Mouse (Mus musculus) midbrain, embryonic 13.5 days (tissue): ENCODE measurements around the gene Erfe. TPM values are rescaled to one million over a fixed set of nuclear protein-coding genes. Genes with fewer than 3 reads are reported as not detected.

Experiments used
- ATAC-seq: fragments of 200-750 bp; cut with Nextera tagmentation; 2 replicates; pipeline ENCODE4 v1.8.0; 2017; ENCODE audit warnings: mild to moderate bottlenecking, moderate TSS enrichment, moderate library complexity
- H3K27ac ChIP-seq: fragments of 300-500 bp; sonication (generic); 2 replicates; pipeline ENCODE4 v1.5.1; 2015; ENCODE audit warnings: inconsistent platforms, mild to moderate bottlenecking, moderate library complexity
- H3K27me3 ChIP-seq: fragments of 300-500 bp; sonication (generic); 2 replicates; pipeline ENCODE4 v1.6.1; 2015; ENCODE audit warnings: mild to moderate bottlenecking, inconsistent platforms
- H3K36me3 ChIP-seq: fragments of 300-500 bp; sonication (generic); 2 replicates; pipeline ENCODE4 v1.6.1; 2015; ENCODE audit warnings: mild to moderate bottlenecking, inconsistent platforms
- H3K4me1 ChIP-seq: fragments of 300-500 bp; sonication (generic); replicated peaks from 2 replicates; pipeline ENCODE4 v1.6.1; 2015; ENCODE audit warnings: inconsistent platforms
- H3K4me2 ChIP-seq: fragments of 300-500 bp; sonication (generic); replicated peaks from 2 replicates; pipeline ENCODE4 v1.6.1; 2015; ENCODE audit warnings: moderate library complexity, mild to moderate bottlenecking, inconsistent platforms
- H3K4me3 ChIP-seq: fragments of 300-500 bp; sonication (generic); replicated peaks from 2 replicates; pipeline ENCODE4 v1.5.1; 2015; ENCODE audit warnings: mild to moderate bottlenecking, inconsistent platforms
- H3K9ac ChIP-seq: fragments of 300-500 bp; sonication (generic); replicated peaks from 2 replicates; pipeline ENCODE4 v1.6.1; 2015; ENCODE audit warnings: mild to moderate bottlenecking, inconsistent platforms
- H3K9me3 ChIP-seq: fragments of 300-500 bp; sonication (generic); 2 replicates; pipeline ENCODE4 v1.6.1; 2016; ENCODE audit warnings: mild to moderate bottlenecking, inconsistent platforms
- WGBS: fragments of 180-500 bp; shearing (Covaris S2); methylation state at CpG from one replicate; pipeline ENCODE4 v1.1.7; 2015; 5-methylcytosine and 5-hydroxymethylcytosine counted together
- polyA plus RNA-seq: library from polyadenylated mRNA; unstranded; fragments of >200 nt; fragmentation: Nextera tagmentation; extraction: Ambion mirVana; gene quantifications from 2 replicates; pipeline ENCODE4 v1.2.1, GENCODE M21; 2015

Gene Erfe
- polyA plus RNA-seq, 1 experiment from 2014 or later = 0.55 TPM

- H3K4me3 ChIP-seq = peak within 1 kb of the TSS; percentile 81
- ATAC-seq = peak; percentile 72
- peaks cover 20% of the 10 kb centered on the region for H3K36me3 ChIP-seq
- H3K27ac ChIP-seq = peak within 1 kb of the TSS; percentile 98
- H3K27me3 ChIP-seq = no peaks in the 10 kb centered on the region
- H3K9ac ChIP-seq = peak within 1 kb of the TSS; percentile 96
- WGBS = under 1% methylated on average over 32 of the region's 39 CpGs
- peak within 1 kb of the TSS; percentile 95 for H3K4me2 ChIP-seq
- H3K4me1 ChIP-seq = peaks cover 61% of the 10 kb centered on the region
- no peaks in the 10 kb centered on the region for H3K9me3 ChIP-seq
Observed at GRCm38 (mm10) chr1:91413898-91414594, 47.8 kb downstream of the Erfe start, which contains the start of gene Hes6. Gene Hes6, minus strand, starts transcription at chr1:91414038.

GRCm38 (mm10) chr1:91414903-91415302 is 48.7 kb downstream of the Erfe start:
- Histone ChIP-seq H3K27ac (peak overlapping the region; percentile 98), H3K4me3 (no peak overlapping the region), H3K36me3 (peaks cover 26% of the 10 kb centered on the region), H3K9me3 (no peaks in the 10 kb centered on the region), H3K9ac (peak overlapping the region; percentile 74; the same call in 1 of the 2 replicates), H3K27me3 (no peaks in the 10 kb centered on the region), H3K4me1 (peaks cover 61% of the 10 kb centered on the region), H3K4me2 (peak overlapping the region; percentile 95)
- 30% methylated on average over 4 of the region's 4 CpGs for WGBS
- no peak for ATAC-seq

- Histone ChIP-seq H3K9ac (peak overlapping the region; percentile 74; the same call in 1 of the 2 replicates), H3K4me3 (no peak overlapping the region), H3K4me1 (peaks cover 61% of the 10 kb centered on the region), H3K4me2 (peak overlapping the region; percentile 95; the same call in 1 of the 2 replicates), H3K27me3 (no peaks in the 10 kb centered on the region), H3K27ac (peak overlapping the region; percentile 98), H3K9me3 (no peaks in the 10 kb centered on the region), H3K36me3 (peaks cover 29% of the 10 kb centered on the region)
- no peak for ATAC-seq
- 34% methylated on average over 5 of the region's 5 CpGs for WGBS
Observed at GRCm38 (mm10) chr1:91415311-91415710, 49.1 kb downstream of the Erfe start.

GRCm38 (mm10) chr1:91417991-91418390 is 51.8 kb downstream of the Erfe start:
- H3K27me3 ChIP-seq = no peaks in the 10 kb centered on the region
- H3K4me1 ChIP-seq = peaks cover 39% of the 10 kb centered on the region
- H3K4me2 ChIP-seq = no peak overlapping the region
- 79% methylated on average over 1 of the region's 1 CpGs for whole genome bisulfite sequencing
- no peak for ATAC-seq
- peaks cover 29% of the 10 kb centered on the region for H3K36me3 ChIP-seq
- H3K4me3 ChIP-seq = no peak overlapping the region
- H3K27ac ChIP-seq = no peak overlapping the region
- H3K9me3 ChIP-seq = no peaks in the 10 kb centered on the region
- no peak overlapping the region for H3K9ac ChIP-seq

DNA sequence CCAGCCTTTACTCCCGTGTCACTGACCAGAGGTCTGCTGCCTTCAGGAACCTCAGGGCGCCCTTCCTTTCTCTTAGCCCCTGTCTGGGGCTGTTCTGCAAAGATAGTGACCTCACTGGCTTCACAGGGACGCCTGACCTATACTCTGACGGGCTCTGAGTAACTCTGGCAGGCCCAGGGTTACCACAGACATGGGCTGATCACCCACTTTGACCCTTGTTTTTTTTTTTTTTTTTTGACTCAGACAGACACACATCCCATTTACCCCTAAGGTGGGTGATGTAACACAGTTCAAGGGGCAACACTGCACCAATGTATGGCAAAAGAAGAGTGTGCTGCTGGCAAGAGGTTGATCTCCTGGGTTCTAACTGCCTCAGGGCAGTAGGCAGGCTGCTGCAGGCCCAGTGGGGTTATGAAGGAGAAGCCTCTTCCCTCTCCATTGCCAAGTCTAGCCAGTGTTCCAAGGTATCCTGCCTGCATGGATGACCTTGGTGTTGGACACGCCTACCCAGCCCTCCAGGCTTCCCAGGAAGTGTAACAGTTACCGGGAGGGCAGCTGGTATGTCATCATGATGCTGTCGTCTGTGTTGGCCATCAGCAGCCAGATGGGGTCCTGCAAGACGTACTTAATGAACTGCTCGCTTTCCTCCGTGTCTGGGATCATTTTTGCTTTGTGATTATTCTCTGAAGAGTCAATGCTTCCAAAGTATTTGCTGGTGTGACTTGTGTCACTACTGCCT is 53.8 kb downstream of the Erfe start:
- 74% methylated on average over 10 of the region's 10 CpGs for WGBS
- H3K4me1 ChIP-seq = peaks cover 22% of the 10 kb centered on the region
- no peak overlapping the region for H3K9ac ChIP-seq
- H3K36me3 ChIP-seq = peaks cover 29% of the 10 kb centered on the region
- no peaks in the 10 kb centered on the region for H3K27me3 ChIP-seq
- no peaks in the 10 kb centered on the region for H3K9me3 ChIP-seq
- no peak overlapping the region for H3K4me2 ChIP-seq
- no peak for ATAC-seq
- H3K4me3 ChIP-seq = no peak overlapping the region
- no peak overlapping the region for H3K27ac ChIP-seq

- Histone ChIP-seq H3K4me1 (peaks cover 17% of the 10 kb centered on the region), H3K27ac (no peak overlapping the region), H3K27me3 (no peaks in the 10 kb centered on the region), H3K4me3 (no peak overlapping the region), H3K4me2 (no peak overlapping the region), H3K9ac (no peak overlapping the region), H3K9me3 (no peaks in the 10 kb centered on the region), H3K36me3 (peaks cover 29% of the 10 kb centered on the region)
- WGBS = 88% methylated on average over 8 of the region's 8 CpGs
- ATAC-seq = no peak
Observed at GRCm38 (mm10) chr1:91420601-91421065, 54.4 kb downstream of the Erfe start.

Other genes with a start within 250 kb of the Erfe start
- gene Rbm44, start 221.3 kb upstream of the Erfe start, polyA plus RNA-seq = 0.34 and 0.45 TPM in 2 replicates
- gene Ramp1, start 186.6 kb upstream of the Erfe start, polyA plus RNA-seq = 1.1 and 1.2 TPM in 2 replicates
- 70.5 and 72.8 TPM in 2 replicates for gene Ube2f, start 116.1 kb upstream of the Erfe start, polyA plus RNA-seq
- gene Scly, start 68.1 kb upstream of the Erfe start, polyA plus RNA-seq = 11.6 and 12.4 TPM in 2 replicates
- gene Espnl, start 44.4 kb upstream of the Erfe start, polyA plus RNA-seq = 0.15 and 0.21 TPM in 2 replicates
- gene Klhl30, start 15.4 kb upstream of the Erfe start, polyA plus RNA-seq = 0.07 TPM in 1 of 2 replicates, not detected in the other
- gene Ilkap, start 32.4 kb downstream of the Erfe start, polyA plus RNA-seq = 148 and 155 TPM in 2 replicates
- 316 and 357 TPM in 2 replicates for gene Hes6, start 47.6 kb downstream of the Erfe start, polyA plus RNA-seq
- gene Per2, start 92.9 kb downstream of the Erfe start, polyA plus RNA-seq = 4.4 and 4.7 TPM in 2 replicates
- 10.8 and 11.3 TPM in 2 replicates for gene Traf3ip1, start 128.2 kb downstream of the Erfe start, polyA plus RNA-seq
- 10.9 TPM in 2 replicates for gene Asb1, start 174.1 kb downstream of the Erfe start, polyA plus RNA-seq